Mouse (Mus musculus): Measurements from ENCODE around the gene Pla2g12b. TPM values are rescaled to one million over a fixed set of nuclear protein-coding genes. Genes with fewer than 3 reads are reported as not detected.

The Pla2g12b gene
- polyA plus RNA-seq (2012; rRNA removed), result not detected in 2 replicates

GRCm38 (mm10) chr10:59402899-59403792 is at the start of gene Pla2g12b:
Gene Pla2g12b (plus strand): TSS chr10:59403660.

GRCm38 (mm10) chr10:59395461-59395860 is 8.0 kb upstream of the Pla2g12b start, which contains the start of gene Gm10273:
Gene Gm10273 (plus strand): TSS chr10:59395632.

GRCm38 (mm10) chr10:59441735-59442134 is 38.3 kb downstream of the Pla2g12b start, which contains the start of gene Oit3:
Gene Oit3 (minus strand): TSS chr10:59441778.

Other genes starting within 250 kb of the Pla2g12b start
- 17.0 and 17.1 TPM in 2 replicates for gene Sept10, start 181.8 kb upstream of the Pla2g12b start, polyA plus RNA-seq (2012; rRNA removed)
- gene Sowahc, start 181.7 kb upstream of the Pla2g12b start, polyA plus RNA-seq (2012; rRNA removed), result 9.6 and 9.8 TPM in 2 replicates
- gene P4ha1, start 80.4 kb upstream of the Pla2g12b start, polyA plus RNA-seq (2012; rRNA removed), result 20.1 and 23.4 TPM in 2 replicates
- 6.8 and 7.6 TPM in 2 replicates for gene Gm10273, start 8.0 kb upstream of the Pla2g12b start, polyA plus RNA-seq (2012; rRNA removed)
- gene Oit3, start 38.1 kb downstream of the Pla2g12b start, polyA plus RNA-seq (2012; rRNA removed), result 0.19 and 0.32 TPM in 2 replicates
- gene Gm10322, start 212.4 kb downstream of the Pla2g12b start, polyA plus RNA-seq (2012; rRNA removed), result not detected in 2 replicates
- gene Mcu, start 213.0 kb downstream of the Pla2g12b start, polyA plus RNA-seq (2012; rRNA removed), result 23.1 and 23.9 TPM in 2 replicates